Mouse (Mus musculus) spleen, adult 2 months (tissue): ENCODE results near the gene 1700020N01Rik.

Source experiments
- CTCF ChIP-seq: fragments of 200-500 bp; IDR thresholded peaks from 2 replicates; pipeline ENCODE4 v1.5.1; 2011; ENCODE audit warnings: mild to moderate bottlenecking, inconsistent platforms; ENCODE audit not compliant: insufficient read depth, insufficient read length, insufficient replicate concordance; ENCODE audit errors: extremely low read depth
- POLR2A ChIP-seq: fragments of 200-500 bp; IDR thresholded peaks from 2 replicates; pipeline ENCODE4 v1.6.1; 2011; ENCODE audit warnings: low read depth, low read length, inconsistent platforms

GRCm38 (mm10) chr10:21606931-21607330 is 14.0 kb downstream of the 1700020N01Rik start:
- TF ChIP-seq POLR2A (no peak), CTCF (no peak)
